Mouse (Mus musculus) stomach, embryonic 14.5 days (tissue): Measurements from ENCODE around the gene Celsr2. TPM values are rescaled to one million over a fixed set of nuclear protein-coding genes. Genes with fewer than 3 reads are reported as not detected.

ENCODE experiments used
- ATAC-seq: fragments of 200-750 bp; cut with Nextera tagmentation; 2 replicates; pipeline ENCODE4 v1.8.0; 2017; ENCODE audit warnings: low read depth, moderate TSS enrichment; ENCODE audit not compliant: insufficient number of reproducible peaks, insufficient read depth, low FRiP score
- H3K27ac ChIP-seq: fragments of 300-500 bp; sonication (generic); 2 replicates; pipeline ENCODE4 v1.5.1; 2014; ENCODE audit warnings: mild to moderate bottlenecking, low read length, moderate library complexity, mixed read lengths
- H3K27me3 ChIP-seq: fragments of 300-500 bp; sonication (generic); 2 replicates; pipeline ENCODE4 v1.6.1; 2014; ENCODE audit warnings: low read length, control low read depth, mixed read lengths; ENCODE audit not compliant: control insufficient read depth, insufficient read depth
- H3K36me3 ChIP-seq: fragments of 300-500 bp; sonication (generic); 2 replicates; pipeline ENCODE4 v1.6.1; 2014; ENCODE audit warnings: mild to moderate bottlenecking, control low read depth, low read length, moderate library complexity, mixed read lengths; ENCODE audit not compliant: control insufficient read depth, insufficient read depth
- H3K4me1 ChIP-seq: fragments of 300-500 bp; sonication (generic); 2 replicates; pipeline ENCODE4 v1.6.1; 2014; ENCODE audit warnings: low read length, control low read depth, mixed read lengths; ENCODE audit not compliant: control insufficient read depth, insufficient read depth
- H3K4me2 ChIP-seq: fragments of 300-500 bp; sonication (generic); replicated peaks from 2 replicates; pipeline ENCODE4 v1.6.1; 2014; ENCODE audit warnings: low read depth, low read length, control low read depth
- H3K4me3 ChIP-seq: fragments of 300-500 bp; sonication (generic); 2 replicates; pipeline ENCODE4 v1.5.1; 2014; ENCODE audit warnings: low read depth, low read length, control low read depth
- H3K9ac ChIP-seq: fragments of 300-500 bp; sonication (generic); replicated peaks from 2 replicates; pipeline ENCODE4 v1.6.1; 2014; ENCODE audit warnings: low read depth, mild to moderate bottlenecking, control low read depth, low read length, moderate library complexity, mixed read lengths
- H3K9me3 ChIP-seq: fragments of 300-500 bp; sonication (generic); 2 replicates; pipeline ENCODE4 v1.6.1; 2016; ENCODE audit warnings: low read depth, low read length, control low read depth; ENCODE audit not compliant: control insufficient read depth
- WGBS: fragments of 180-500 bp; shearing (Covaris S2); extraction: QIAGEN DNeasy Blood & Tissue Kit; methylation state at CpG from one replicate; pipeline ENCODE4 v1.1.7; 2014; 5-methylcytosine and 5-hydroxymethylcytosine counted together
- polyA plus RNA-seq: library from polyadenylated mRNA; unstranded; fragments of >200 nt; fragmentation: Nextera tagmentation; extraction: Ambion mirVana; gene quantifications from 2 replicates; pipeline ENCODE4 v1.2.1, GENCODE M21; 2014

Gene Celsr2
- polyA plus RNA-seq, 1 experiment from 2014 or later = 20.6 TPM

- WGBS = 82% methylated on average over 7 of the region's 7 CpGs
- H3K36me3 ChIP-seq = peaks cover 37% of the 10 kb centered on the region
- H3K27ac ChIP-seq = no peak overlapping the region
Observed at GRCm38 (mm10) chr3:108342185-108342584, 73.2 kb downstream of the Celsr2 start.

GRCm38 (mm10) chr3:108341040-108341439 lies 74.3 kb downstream of the Celsr2 start:
- no peak overlapping the region for H3K9ac ChIP-seq
- H3K9me3 ChIP-seq = no peaks in the 10 kb centered on the region
- no peaks in the 10 kb centered on the region for H3K27me3 ChIP-seq
- no peak overlapping the region for H3K4me3 ChIP-seq
- ATAC-seq = no peak
- H3K27ac ChIP-seq = no peak overlapping the region
- WGBS = 75% methylated on average over 2 of the region's 2 CpGs
- H3K4me1 ChIP-seq = no peaks in the 10 kb centered on the region
- peaks cover 31% of the 10 kb centered on the region for H3K36me3 ChIP-seq
- no peak overlapping the region for H3K4me2 ChIP-seq

More at GRCm38 (mm10) chr3:108342185-108342584, 73.2 kb downstream of the Celsr2 start:
- H3K9me3 ChIP-seq = no peaks in the 10 kb centered on the region
- H3K4me2 ChIP-seq = no peak overlapping the region
- no peak overlapping the region for H3K9ac ChIP-seq
- H3K4me3 ChIP-seq = no peak overlapping the region
- no peak for ATAC-seq
- no peaks in the 10 kb centered on the region for H3K27me3 ChIP-seq
- H3K4me1 ChIP-seq = no peaks in the 10 kb centered on the region

Other genes starting within 250 kb of the Celsr2 start
- gene Amigo1, start 229.2 kb downstream of the Celsr2 start, polyA plus RNA-seq = 2.4 and 3.2 TPM in 2 replicates
- gene Cyb561d1, start 214.3 kb downstream of the Celsr2 start, polyA plus RNA-seq = 2.7 and 2.8 TPM in 2 replicates
- gene Atxn7l2, start 204.6 kb downstream of the Celsr2 start, polyA plus RNA-seq = 16.8 and 19.9 TPM in 2 replicates
- 0.24 and 0.30 TPM in 2 replicates for gene Sypl2, start 188.9 kb downstream of the Celsr2 start, polyA plus RNA-seq
- gene Psma5, start 158.6 kb downstream of the Celsr2 start, polyA plus RNA-seq = 280 and 294 TPM in 2 replicates
- 12.3 and 12.9 TPM in 2 replicates for gene Sort1, start 131.5 kb downstream of the Celsr2 start, polyA plus RNA-seq
- gene Mybphl, start 50.6 kb downstream of the Celsr2 start, polyA plus RNA-seq = not detected in 2 replicates
- gene Psrc1, start 31.7 kb downstream of the Celsr2 start, polyA plus RNA-seq = 39.3 and 44.4 TPM in 2 replicates
- 115 and 129 TPM in 2 replicates for gene Sars, start 29.7 kb upstream of the Celsr2 start, polyA plus RNA-seq
- 0.42 and 0.65 TPM in 2 replicates for gene 1700013F07Rik, start 118.6 kb upstream of the Celsr2 start, polyA plus RNA-seq
- 7.4 and 15.0 TPM in 2 replicates for gene 5330417C22Rik, start 121.0 kb upstream of the Celsr2 start, polyA plus RNA-seq
- 41.1 and 46.0 TPM in 2 replicates for gene Tmem167b, start 146.9 kb upstream of the Celsr2 start, polyA plus RNA-seq
- 44.5 and 46.8 TPM in 2 replicates for gene Taf13, start 156.1 kb upstream of the Celsr2 start, polyA plus RNA-seq
- 14.0 and 15.3 TPM in 2 replicates for gene Wdr47, start 175.7 kb upstream of the Celsr2 start, polyA plus RNA-seq
- 83.0 and 87.1 TPM in 2 replicates for gene Clcc1, start 238.4 kb upstream of the Celsr2 start, polyA plus RNA-seq